Mouse (Mus musculus) left cerebral cortex, adult 8-10 months (tissue): Measurements from ENCODE around the gene Plcd4. TPM values are rescaled to one million over a fixed set of nuclear protein-coding genes. Genes with fewer than 3 reads are reported as not detected.
"Not testable (repeated sequence)": the region's sequence is repeated elsewhere in the genome, so short reads cannot be mapped to it uniquely, and the experiment has no call there.

Source experiments
- DNase-seq, 2 experiments: peaks; one replicate each; pipeline ENCODE4 v3.0.0; 2022; ENCODE audit warnings: low spot score in 2 of 2
- total RNA-seq, 4 experiments: library from RNA; stranded (reverse); gene quantifications; 2 replicates each; pipeline ENCODE4 v1.2.4; 2022

Plcd4 gene
- 10 to 100 TPM; 11.3 to 14.4 (median 12.8) TPM for total RNA-seq

DNA sequence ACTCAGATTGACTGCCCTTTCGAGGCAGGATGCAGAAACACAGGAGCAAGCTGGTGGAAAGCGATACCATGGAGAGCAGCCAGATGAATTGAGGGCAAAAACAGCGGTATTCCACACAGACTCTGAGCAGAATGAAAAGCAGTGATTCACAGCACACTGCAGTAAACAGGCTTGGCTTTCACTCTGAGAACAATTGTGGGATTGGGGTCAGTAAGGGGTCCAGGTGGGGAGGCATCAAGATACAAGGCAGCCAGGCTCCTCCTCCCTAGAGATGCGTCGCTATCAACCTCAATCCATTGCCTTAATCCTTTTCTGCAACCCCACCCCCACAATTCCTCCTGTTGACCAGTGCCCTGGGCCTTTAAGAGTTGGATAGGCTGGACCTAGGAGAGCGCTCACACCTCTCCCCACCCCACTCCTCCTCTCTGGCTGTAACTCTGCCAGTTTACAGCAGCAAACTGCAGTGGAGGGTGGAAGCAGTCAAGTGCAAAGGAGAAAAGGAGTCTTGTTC lies at the start of gene Plcd4:
TSS of gene Plcd4 (plus strand) at position 438 of the 511 bp plus-strand sequence.
- DNase-seq, result peak; percentile 12 to 21

DNA sequence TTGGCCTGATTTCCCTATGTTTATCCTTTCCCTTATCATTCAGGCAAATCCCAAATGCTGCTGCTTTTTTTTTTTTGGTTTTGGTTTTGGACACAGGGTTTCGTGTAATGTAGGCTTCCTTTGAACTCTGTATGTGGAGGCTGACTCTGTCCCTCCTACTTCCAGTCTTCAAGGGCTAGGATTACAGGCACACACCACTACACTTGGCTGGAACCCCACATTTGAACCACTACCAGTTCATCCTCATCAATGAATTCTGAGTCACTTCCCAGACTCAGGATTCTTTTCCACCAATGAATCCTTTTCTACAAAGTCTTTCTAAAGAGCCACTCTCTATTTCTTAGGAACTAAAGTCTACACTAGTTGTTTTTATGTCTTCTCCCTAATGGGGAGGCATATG lies 41.6 kb upstream of the Plcd4 start:
- no peak for DNase-seq

DNA sequence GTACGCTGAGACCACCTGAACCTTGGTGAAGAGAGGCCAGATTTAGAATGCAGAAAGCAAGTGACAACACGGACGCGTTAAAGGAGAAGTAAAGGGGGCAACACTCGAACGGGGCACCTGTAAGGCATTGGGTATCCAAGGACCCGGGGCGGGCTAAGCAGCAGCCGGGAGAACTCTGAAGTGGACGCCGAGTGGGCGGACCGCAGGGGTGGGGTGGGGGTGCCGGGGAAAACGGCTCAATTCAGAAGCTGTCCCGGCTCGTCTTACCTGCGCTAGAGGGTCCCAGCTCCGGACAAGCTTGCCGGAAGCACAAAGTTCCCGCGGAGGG lies 37.3 kb upstream of the Plcd4 start:
- no peak for DNase-seq

GRCm38 (mm10) chr1:74505721-74506464 lies 36.8 kb upstream of the Plcd4 start, which contains the start of gene Cnot9:
Cnot9 (plus strand) TSS chr1:74506058.
- DNase-seq, result peak; percentile 100

DNA sequence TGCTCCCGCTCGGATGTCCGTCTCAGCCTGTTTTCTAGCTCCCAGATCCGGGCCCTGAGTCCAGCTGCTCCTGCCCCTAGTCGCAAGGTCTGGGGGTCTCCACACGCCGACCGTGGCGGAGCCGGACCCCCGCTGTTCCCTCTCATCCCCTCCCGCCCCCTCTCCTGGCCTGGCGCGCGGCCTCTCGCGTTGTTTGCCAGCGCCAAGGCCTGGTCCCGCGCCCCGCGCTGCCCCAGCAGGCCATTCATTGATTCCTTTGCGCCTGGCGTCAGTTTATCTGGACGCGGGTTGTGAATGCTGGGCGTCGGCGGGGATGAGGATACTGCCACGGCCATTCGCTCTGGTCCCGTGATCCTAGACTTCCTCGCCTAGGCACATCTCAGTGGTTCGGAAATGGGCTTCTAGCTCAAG lies 36.2 kb upstream of the Plcd4 start:
- DNase-seq, result peak in 1 of 2 experiments; percentile 26

- DNase-seq, result no peak
Observed at GRCm38 (mm10) chr1:74507780-74508179, 34.9 kb upstream of the Plcd4 start.

GRCm38 (mm10) chr1:74511306-74511705 lies 31.4 kb upstream of the Plcd4 start:
- DNase-seq, result no peak

- DNase-seq, result not testable (repeated sequence)
Observed at GRCm38 (mm10) chr1:74512999-74513398, 29.7 kb upstream of the Plcd4 start.

GRCm38 (mm10) chr1:74519875-74520274 lies 22.8 kb upstream of the Plcd4 start:
- DNase-seq, result no peak

GRCm38 (mm10) chr1:74524746-74525145 lies 17.9 kb upstream of the Plcd4 start:
- no peak for DNase-seq

DNA sequence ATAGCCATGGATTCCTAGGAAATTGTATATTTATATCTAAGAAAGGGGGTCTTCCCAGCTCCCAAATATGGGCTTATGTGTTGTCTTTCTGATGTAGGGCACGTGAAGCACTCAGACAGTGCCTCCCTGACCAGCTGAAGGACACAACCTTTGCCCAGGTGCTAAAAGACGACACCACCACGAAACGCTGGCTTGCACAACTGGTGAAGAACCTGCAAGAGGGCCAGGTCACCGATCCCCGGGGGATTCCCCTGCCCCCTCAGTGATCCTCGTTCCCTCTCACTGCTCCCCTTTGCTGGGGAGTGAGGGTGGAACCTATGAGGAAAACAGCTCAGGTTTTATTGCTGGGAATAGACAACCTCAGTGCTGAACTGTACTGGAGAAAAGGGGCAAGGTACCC lies 14.1 kb upstream of the Plcd4 start:
- no peak for DNase-seq

DNA sequence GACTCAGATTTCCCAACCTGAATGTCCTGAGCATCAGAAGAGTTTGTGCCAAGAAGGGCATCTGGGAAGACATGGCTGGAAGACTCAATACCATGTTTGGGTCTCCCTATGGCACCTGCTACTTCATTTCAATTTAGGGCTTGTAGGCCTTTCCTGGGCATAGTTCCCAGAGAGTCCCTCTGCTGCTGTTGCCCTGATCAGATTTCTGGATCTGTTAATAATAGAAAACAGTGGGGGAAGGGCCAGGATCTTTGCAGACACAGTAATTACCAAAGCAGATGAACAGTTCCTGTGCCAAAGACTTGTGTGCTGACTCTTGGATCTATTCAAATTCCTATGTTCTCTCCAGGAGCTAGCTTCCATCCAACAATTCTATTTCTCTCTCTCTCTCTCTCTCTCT lies 4.0 kb upstream of the Plcd4 start:
- DNase-seq, result no peak

- DNase-seq, result no peak
Observed at GRCm38 (mm10) chr1:74544184-74544583, 1.5 kb downstream of the Plcd4 start, which contains the start of gene Usp37. Usp37 (minus strand) TSS chr1:74544284.

DNA sequence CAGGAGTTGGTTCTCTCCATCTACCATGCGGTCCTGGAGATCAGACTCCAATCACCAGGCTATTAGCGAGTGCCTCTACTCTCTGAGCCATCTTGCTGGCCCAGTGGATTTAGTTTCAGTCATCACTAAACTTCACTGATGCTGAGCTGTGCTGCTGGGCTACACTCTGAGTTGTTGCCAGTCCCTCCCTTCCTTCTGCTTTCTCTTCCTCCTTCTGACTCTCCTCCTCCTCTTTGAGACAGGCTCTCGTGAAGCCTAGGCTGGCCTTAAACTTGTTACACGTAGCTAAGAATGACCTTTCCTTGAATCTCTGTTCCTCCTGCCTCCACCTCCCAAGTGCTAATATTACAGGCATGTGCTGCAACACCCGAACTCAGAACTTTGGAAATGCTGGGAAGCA lies 16.4 kb downstream of the Plcd4 start:
- DNase-seq, result no peak

DNA sequence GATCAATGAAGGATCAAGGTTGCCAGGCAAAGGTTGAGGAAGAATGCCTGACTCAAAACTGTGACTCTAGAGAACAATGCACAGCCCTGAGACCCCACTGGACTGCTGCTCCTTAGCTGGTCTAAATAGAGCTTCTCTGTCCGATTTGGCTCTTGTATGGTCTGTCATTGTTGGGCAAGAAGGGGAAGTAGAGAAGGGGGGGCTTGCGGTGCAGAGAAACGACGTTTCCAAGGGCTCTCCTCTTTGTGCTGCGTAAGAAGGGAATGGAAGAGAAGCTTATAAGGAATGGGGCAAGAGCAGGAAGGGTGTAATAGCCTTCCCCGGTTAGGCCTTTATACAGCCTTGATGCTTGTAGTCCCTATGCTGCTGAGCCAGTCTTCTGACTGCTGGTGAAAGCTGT lies 23.1 kb downstream of the Plcd4 start:
- no peak for DNase-seq

DNA sequence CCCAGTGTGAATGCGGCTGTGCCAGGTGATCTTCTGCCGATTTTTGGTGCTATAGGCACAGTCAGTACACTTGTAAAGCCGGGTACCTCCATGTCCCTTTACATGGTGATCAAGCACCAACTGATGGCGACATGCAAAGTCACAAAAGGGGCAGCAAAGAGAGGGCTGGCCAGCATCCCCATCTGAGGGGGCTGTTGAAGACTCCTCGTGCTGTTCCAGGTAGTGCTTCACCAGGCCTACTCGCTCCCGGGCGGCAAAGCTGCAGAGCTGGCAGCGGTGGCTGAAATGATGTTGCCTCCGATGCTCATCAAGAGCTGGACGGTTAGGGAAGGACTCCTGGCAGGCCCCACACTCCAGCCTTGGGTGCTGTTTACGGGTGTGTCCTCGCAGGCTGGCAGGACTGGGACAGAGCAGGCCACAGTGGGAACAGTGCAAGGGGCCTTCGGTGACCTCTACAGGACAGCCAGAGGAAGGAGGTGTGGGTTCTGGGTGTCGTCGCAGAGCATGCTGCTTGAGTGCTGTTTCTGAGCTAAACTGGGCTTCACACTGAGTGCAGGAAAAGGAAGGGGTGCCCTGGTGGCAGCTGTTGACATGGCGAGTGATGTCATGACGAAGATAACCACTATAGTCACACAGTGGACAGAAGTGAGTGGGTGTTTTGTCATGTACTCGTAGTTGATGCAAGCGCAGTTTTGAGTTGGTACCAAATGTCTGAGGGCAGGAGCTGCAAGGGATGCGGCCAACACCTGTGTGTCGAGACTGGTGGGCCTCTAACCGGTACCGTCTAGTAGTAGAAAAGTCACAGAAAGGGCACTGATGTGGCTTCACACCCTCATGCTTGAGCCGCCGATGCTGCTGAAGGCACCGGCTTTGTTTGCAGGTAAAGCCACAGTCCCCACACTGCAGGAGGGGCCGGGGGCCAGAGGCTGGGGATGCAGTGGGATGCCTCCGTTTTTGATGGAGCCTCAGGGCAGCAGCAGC lies 27.3 kb downstream of the Plcd4 start:
- DNase-seq, result no peak

DNA sequence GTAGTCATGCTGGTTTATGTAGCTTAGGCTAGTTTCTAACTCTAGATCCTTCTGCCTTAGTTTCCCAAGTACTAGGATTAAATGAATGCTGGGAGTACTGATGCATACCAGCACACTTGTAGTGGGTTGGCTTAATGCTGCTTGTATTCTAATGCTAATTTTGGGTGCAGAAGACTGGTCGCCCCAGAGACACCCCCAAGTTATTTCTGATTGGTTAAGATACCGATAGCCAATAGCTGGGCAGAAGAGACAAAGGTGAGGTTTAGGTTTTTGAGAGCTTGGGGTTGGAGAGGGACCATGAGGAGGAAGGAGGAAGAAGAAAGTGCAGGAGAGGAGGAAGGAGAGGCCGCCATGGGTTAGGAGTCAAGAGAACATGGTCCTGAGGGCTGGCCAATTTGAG lies 39.9 kb downstream of the Plcd4 start:
- DNase-seq, result no peak

GRCm38 (mm10) chr1:74584616-74585398 lies 42.1 kb downstream of the Plcd4 start:
- no peak for DNase-seq

DNA sequence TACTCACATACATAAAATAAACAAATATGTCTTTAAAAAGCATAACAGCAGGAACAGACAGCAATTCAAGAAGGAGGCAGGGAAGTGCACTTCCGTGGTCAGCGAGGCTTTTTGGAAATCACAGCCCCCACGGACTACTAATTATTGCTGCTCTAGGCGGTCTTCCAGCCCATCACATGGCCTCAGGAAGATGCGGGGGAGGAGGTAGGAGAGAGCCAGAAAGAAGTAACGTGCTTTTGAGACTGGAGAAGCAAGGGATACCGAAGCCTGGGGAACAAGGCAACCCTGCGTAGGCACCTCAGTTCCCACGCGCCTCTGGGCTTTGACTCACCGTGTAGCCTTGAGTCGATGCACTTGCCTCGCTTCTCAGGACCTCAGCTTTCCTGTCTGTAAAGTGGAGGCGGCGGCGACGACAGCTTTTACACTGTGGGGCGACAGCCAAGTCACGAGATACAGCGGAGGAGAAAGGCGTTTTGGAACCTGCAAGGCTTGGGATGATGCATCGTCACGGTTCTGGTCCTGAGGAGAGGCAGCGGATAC lies 44.6 kb downstream of the Plcd4 start:
- DNase-seq, result peak in 1 of 2 experiments; percentile 89

DNA sequence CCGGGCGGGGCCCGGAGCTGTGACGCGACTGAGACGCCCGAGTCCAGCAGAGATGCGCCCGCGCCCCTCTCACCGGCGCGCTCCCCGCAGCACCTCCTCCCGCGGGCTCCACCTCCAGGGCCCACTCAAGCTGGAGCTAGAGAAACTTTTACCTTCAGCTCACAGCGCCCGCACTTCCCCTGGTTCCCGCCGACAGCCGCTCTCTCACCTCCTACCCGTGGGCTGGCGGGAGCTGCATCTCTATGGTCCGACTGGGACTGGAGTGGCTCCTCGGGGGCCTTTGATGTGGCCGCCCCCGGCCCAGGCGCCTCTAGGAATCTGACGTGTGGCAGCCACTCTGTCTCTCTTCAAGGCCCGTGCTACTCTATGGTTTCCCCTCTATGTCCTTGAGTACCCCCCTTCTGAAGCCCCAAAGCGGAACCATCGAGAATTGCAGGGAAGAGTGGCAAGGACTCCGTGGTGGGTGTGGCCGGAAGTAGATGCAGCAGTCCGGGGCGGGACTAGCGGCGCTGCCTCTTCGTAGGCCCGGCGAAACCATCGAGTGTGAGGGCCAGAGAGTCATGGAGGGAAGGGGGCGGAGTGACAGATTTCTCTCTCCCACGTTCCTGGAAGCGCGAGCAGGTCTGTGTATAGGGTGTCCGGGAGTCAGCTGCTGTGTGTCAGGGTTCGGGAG lies 45.2 kb downstream of the Plcd4 start, which contains the start of the genes Zfp142 and Bcs1l:
TSS of gene Zfp142 (minus strand) at position 474 of the 673 bp plus-strand sequence.
TSS of gene Bcs1l (plus strand) at position 517 of the 673 bp plus-strand sequence.
- peak; percentile 93 to 99 for DNase-seq
